Mouse (Mus musculus) midbrain, embryonic 10.5 days (tissue): ENCODE measurements at regions not wholly inside any gene's neighbourhood (a gene's known extent, or its start where the extent isn't known, plus 50 kb on each side); places are given as distances from the start of the nearest gene placed in this dataset.
A peak's percentile ranks its signal among the peaks of the same experiment; 100 is the strongest.

Experiments
- DNase-seq: peaks from one replicate; pipeline ENCODE4 v3.0.0-alpha.2; 2017; ENCODE audit warnings: low spot score
- H3K27ac ChIP-seq: fragments of 300-500 bp; sonication (generic); replicated peaks from 2 replicates; pipeline ENCODE4 v1.5.1; 2016; ENCODE audit warnings: mild to moderate bottlenecking
- H3K27me3 ChIP-seq: fragments of 300-500 bp; sonication (generic); 2 replicates; pipeline ENCODE4 v1.6.1; 2016; ENCODE audit warnings: low read depth, mild to moderate bottlenecking; ENCODE audit not compliant: poor library complexity, severe bottlenecking
- H3K36me3 ChIP-seq: fragments of 300-500 bp; sonication (generic); 2 replicates; pipeline ENCODE4 v1.6.1; 2016; ENCODE audit warnings: mild to moderate bottlenecking, moderate library complexity
- H3K4me1 ChIP-seq: fragments of 300-500 bp; sonication (generic); 2 replicates; pipeline ENCODE4 v1.6.1; 2016
- H3K4me3 ChIP-seq: fragments of 300-500 bp; sonication (generic); 2 replicates; pipeline ENCODE4 v1.5.1; 2016; ENCODE audit warnings: mild to moderate bottlenecking, moderate library complexity
- H3K9me3 ChIP-seq: fragments of 300-500 bp; sonication (generic); replicated peaks from 2 replicates; pipeline ENCODE4 v1.6.1; 2016; ENCODE audit warnings: mild to moderate bottlenecking
- WGBS: fragments of 180-500 bp; shearing (Covaris S2); methylation state at CpG from one replicate; pipeline ENCODE4 v1.1.7; 2016; 5-methylcytosine and 5-hydroxymethylcytosine counted together

- 88% methylated on average over 3 of the region's 3 CpGs for WGBS
- no peak overlapping the region for H3K4me3 ChIP-seq
- H3K27me3 ChIP-seq, result peaks cover 7% of the 10 kb centered on the region; the same call in 1 of the 2 replicates
- peaks cover 16% of the 10 kb centered on the region for H3K4me1 ChIP-seq
- H3K36me3 ChIP-seq, result no peaks in the 10 kb centered on the region
- no peak overlapping the region for H3K27ac ChIP-seq
- no peak for DNase-seq
- no peaks in the 10 kb centered on the region for H3K9me3 ChIP-seq
Observed at GRCm38 (mm10) chr10:97245674-97246073, 233.7 kb upstream of the Dcn start.

- Histone ChIP-seq H3K27ac (no peak overlapping the region), H3K27me3 (peaks cover 7% of the 10 kb centered on the region; the same call in 1 of the 2 replicates), H3K4me3 (no peak overlapping the region), H3K36me3 (no peaks in the 10 kb centered on the region), H3K4me1 (peaks cover 22% of the 10 kb centered on the region), H3K9me3 (no peaks in the 10 kb centered on the region)
- WGBS, result 88% methylated on average over 4 of the region's 4 CpGs
- DNase-seq, result no peak
Observed at GRCm38 (mm10) chr10:97248522-97248921, 230.9 kb upstream of the Dcn start.

GRCm38 (mm10) chr10:97249760-97250159 lies 229.6 kb upstream of the Dcn start:
- H3K36me3 ChIP-seq, result no peaks in the 10 kb centered on the region
- H3K4me1 ChIP-seq, result peaks cover 22% of the 10 kb centered on the region
- DNase-seq, result no peak
- H3K27me3 ChIP-seq, result peaks cover 7% of the 10 kb centered on the region; the same call in 1 of the 2 replicates
- no peak overlapping the region for H3K27ac ChIP-seq
- H3K4me3 ChIP-seq, result no peak overlapping the region
- no peaks in the 10 kb centered on the region for H3K9me3 ChIP-seq
- 84% methylated on average over 1 of the region's 1 CpGs for WGBS

DNA sequence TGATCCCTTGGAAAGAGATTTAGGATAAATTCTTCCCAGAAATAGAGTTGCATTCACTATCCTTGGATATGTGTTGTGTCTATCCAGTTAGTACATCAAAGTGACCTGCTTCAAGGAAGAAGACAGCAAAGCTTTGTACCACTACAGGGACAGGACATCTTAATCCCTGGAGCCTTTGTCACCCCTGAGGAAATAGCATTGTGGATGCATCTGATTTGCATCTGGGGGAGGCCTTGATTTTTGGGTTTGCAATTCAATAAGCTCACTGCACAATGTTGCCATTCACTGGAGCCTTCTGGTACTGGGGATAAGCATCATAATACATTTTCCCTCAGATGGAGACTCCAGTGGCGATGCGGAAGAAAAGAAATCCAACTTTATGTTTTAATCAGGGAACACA lies 229.2 kb upstream of the Dcn start:
- Histone ChIP-seq H3K27me3 (peaks cover 7% of the 10 kb centered on the region; the same call in 1 of the 2 replicates), H3K27ac (peak overlapping the region; percentile 71; the same call in 1 of the 2 replicates), H3K4me1 (peaks cover 22% of the 10 kb centered on the region), H3K36me3 (no peaks in the 10 kb centered on the region), H3K4me3 (no peak overlapping the region), H3K9me3 (no peaks in the 10 kb centered on the region)
- peak; percentile 46 for DNase-seq
- 37% methylated on average over 2 of the region's 2 CpGs for WGBS

DNA sequence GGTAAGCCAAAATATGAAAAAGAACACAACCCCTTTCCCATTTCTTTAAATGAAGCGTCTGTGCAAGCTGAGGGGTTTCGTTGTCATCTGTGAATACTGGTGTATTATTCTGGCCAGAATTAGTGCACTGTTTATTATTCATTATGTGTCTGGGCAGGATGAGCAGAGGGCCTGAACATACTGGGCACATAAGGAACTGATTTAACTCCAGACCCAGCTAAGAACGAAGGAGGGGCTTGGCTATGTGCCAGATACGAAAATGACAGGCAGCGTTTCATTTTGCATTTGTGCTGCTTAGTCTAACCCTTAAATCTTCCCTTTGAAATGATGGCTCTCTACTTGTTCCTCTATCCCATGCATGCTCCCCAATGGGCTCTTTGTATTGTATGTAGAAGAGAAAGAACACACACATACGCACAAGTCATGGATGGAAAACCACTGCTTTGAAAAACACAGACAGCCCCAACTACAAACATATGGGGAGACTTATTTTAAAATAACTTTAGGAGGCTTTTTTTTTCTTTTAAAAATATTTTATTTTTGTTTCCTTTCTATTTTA lies 213.4 kb upstream of the Dcn start:
- DNase-seq, result peak; percentile 27
- Histone ChIP-seq H3K9me3 (no peaks in the 10 kb centered on the region), H3K4me1 (peaks cover 14% of the 10 kb centered on the region; the same call in 1 of the 2 replicates), H3K4me3 (no peak overlapping the region), H3K27me3 (no peaks in the 10 kb centered on the region), H3K36me3 (no peaks in the 10 kb centered on the region), H3K27ac (no peak overlapping the region)
- WGBS, result 77% methylated on average over 6 of the region's 6 CpGs

DNA sequence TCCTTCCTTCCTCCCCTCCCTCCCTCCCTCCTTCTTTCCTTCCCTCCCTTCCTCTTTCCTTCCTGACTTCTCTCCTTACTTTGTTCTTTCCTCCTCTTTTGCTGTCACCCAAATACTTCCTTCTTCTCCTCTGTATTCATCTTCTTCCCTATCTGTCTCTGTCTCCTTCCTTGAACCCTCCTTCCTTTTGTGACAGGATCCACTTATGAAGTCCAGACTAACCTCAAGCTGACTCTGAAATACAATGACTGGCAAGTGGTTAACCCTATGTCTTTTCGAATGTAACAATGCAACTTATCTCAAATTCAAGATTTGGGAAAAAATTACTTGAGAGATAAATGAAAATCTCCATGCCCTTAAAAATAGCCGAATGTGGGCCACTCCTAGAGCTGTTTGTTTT lies 197.0 kb upstream of the Dcn start:
- no peak overlapping the region for H3K27ac ChIP-seq
- no peak for DNase-seq
- H3K27me3 ChIP-seq, result no peaks in the 10 kb centered on the region
- no peaks in the 10 kb centered on the region for H3K36me3 ChIP-seq
- H3K9me3 ChIP-seq, result no peaks in the 10 kb centered on the region
- WGBS, result 86% methylated on average over 2 of the region's 2 CpGs
- no peak overlapping the region for H3K4me3 ChIP-seq
- no peaks in the 10 kb centered on the region for H3K4me1 ChIP-seq

DNA sequence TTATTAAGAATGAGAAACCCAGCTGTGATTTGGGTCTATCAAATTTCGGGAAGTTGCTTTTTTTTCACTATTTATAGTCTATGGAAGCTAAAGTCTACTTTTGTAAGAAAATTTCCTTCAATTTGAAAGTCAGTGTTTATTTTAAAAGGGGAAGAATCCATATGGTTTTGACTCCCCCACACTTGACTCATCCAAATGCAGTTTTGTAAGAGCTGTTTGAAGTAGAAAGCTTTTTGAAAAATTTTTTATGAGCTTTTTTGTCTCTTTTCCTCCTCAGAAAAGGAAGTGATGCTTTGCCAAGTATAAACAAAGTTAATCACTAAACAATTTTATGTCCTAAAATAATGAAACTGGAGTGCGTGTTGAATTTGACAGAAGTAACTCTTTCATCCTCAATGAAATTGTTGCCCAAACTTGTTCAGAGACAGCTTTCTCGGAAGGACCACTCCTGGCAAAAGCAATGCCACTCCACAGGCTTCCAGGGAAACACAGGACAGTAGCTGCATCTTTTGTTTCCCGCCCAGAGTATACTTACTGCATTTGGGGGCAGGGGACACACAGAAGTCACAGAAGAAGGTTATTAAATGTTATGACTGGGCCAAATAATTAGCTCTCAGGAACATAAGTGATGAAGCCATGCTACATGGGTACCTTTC lies 196.4 kb upstream of the Dcn start:
- DNase-seq, result no peak

GRCm38 (mm10) chr10:97304791-97305355 lies 174.5 kb upstream of the Dcn start:
- Histone ChIP-seq H3K27ac (no peak overlapping the region), H3K4me3 (no peak overlapping the region)
- 91% methylated on average over 3 of the region's 3 CpGs for WGBS

More for the DNA sequence above, 196.4 kb upstream of the Dcn start:
- H3K27me3 ChIP-seq, result no peaks in the 10 kb centered on the region
- H3K36me3 ChIP-seq, result no peaks in the 10 kb centered on the region
- 79% methylated on average over 4 of the region's 4 CpGs for WGBS
- no peak overlapping the region for H3K27ac ChIP-seq
- H3K4me3 ChIP-seq, result no peak overlapping the region
- H3K9me3 ChIP-seq, result no peaks in the 10 kb centered on the region
- H3K4me1 ChIP-seq, result no peaks in the 10 kb centered on the region

GRCm38 (mm10) chr10:97309580-97309979 lies 169.8 kb upstream of the Dcn start:
- DNase-seq, result no peak
- Histone ChIP-seq H3K27ac (no peak overlapping the region), H3K4me3 (no peak overlapping the region), H3K4me1 (peaks cover 13% of the 10 kb centered on the region; the same call in 1 of the 2 replicates), H3K27me3 (no peaks in the 10 kb centered on the region), H3K36me3 (no peaks in the 10 kb centered on the region), H3K9me3 (no peaks in the 10 kb centered on the region)
- WGBS, result 93% methylated on average over 5 of the region's 5 CpGs

More at GRCm38 (mm10) chr10:97304791-97305355, 174.5 kb upstream of the Dcn start:
- no peaks in the 10 kb centered on the region for H3K27me3 ChIP-seq
- no peaks in the 10 kb centered on the region for H3K36me3 ChIP-seq
- H3K4me1 ChIP-seq, result no peaks in the 10 kb centered on the region
- H3K9me3 ChIP-seq, result no peaks in the 10 kb centered on the region
- DNase-seq, result no peak

DNA sequence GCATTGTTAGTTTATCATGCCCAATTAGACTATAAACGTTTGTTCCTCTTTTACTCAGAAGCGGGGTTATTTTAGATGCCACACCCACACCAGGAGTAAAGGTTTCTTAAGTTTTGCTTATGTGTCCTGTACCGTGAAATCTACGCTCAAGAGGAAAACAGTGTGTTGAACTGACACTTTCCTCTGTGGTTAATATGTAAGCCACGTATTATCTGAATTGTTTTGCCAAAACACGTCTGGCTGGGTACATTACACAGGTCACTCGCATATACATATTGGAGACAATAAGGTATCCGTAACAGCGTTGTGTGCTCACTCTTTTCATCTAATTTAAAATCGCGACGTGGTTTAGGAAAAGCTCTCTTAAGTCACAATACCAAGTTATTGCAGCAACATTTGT lies 166.9 kb upstream of the Dcn start:
- Histone ChIP-seq H3K27me3 (no peaks in the 10 kb centered on the region), H3K4me3 (peak overlapping the region; percentile 61), H3K4me1 (peaks cover 15% of the 10 kb centered on the region; the same call in 1 of the 2 replicates), H3K27ac (peak overlapping the region; percentile 93), H3K9me3 (no peaks in the 10 kb centered on the region), H3K36me3 (no peaks in the 10 kb centered on the region)
- 46% methylated on average over 12 of the region's 12 CpGs for WGBS
- DNase-seq, result no peak

- no peaks in the 10 kb centered on the region for H3K36me3 ChIP-seq
- peak; percentile 93 for DNase-seq
- H3K4me1 ChIP-seq, result peaks cover 15% of the 10 kb centered on the region; the same call in 1 of the 2 replicates
- H3K27me3 ChIP-seq, result no peaks in the 10 kb centered on the region
- under 1% methylated on average over 17 of the region's 17 CpGs for WGBS
- peak overlapping the region; percentile 61 for H3K4me3 ChIP-seq
- no peaks in the 10 kb centered on the region for H3K9me3 ChIP-seq
- peak overlapping the region; percentile 93 for H3K27ac ChIP-seq
Observed at GRCm38 (mm10) chr10:97312978-97313377, 166.4 kb upstream of the Dcn start.

DNA sequence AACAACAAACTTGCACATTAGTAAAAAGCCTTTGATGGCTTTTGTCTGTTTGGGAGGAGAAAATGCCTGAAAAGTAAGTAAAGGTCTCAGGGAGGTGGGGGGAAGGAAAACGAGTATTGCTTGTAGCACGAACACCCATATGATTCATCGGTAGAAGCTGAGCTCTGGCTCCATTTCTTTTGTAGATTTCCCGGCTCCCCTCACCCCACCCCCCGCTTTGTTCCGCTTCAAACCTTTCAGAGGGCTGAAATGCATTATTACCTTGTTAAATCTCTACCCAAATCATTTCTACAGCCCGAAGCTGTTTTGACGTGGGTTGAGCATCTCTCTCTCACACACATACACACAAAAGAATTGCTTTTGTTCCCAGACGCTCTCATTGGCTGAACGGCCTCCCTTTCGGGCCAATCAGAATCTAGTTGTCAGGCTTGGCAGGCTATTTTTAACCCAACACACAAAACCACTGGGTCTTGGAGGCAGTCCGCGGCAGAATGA lies 166.0 kb upstream of the Dcn start:
- Histone ChIP-seq H3K27ac (peak overlapping the region; percentile 93), H3K9me3 (no peaks in the 10 kb centered on the region), H3K4me3 (peak overlapping the region; percentile 61), H3K4me1 (peaks cover 15% of the 10 kb centered on the region; the same call in 1 of the 2 replicates), H3K36me3 (no peaks in the 10 kb centered on the region), H3K27me3 (no peaks in the 10 kb centered on the region)
- DNase-seq, result peak; percentile 86
- WGBS, result 0% methylated on average over 13 of the region's 13 CpGs

DNA sequence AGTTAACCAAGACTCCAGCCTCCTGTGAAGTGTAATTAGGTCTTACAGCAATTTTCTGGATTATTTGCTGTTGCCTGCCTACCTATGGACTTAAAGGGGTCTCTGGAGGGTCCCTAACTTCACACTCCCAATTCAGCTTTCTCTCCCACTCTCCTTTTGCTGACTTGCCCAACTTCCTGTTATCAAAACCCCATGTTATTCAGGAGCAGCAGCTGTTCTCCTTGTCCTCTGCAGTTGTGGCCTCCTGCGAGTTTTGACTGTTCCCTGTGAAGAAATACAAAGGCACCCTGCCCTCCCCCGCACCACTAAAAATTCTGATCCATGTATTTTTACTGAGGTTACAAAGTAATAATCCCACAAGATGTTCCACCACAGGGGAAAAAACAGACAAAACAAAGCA lies 146.8 kb upstream of the Dcn start:
- Histone ChIP-seq H3K9me3 (no peaks in the 10 kb centered on the region), H3K4me3 (no peak overlapping the region), H3K4me1 (peaks cover 6% of the 10 kb centered on the region; the same call in 1 of the 2 replicates), H3K36me3 (no peaks in the 10 kb centered on the region), H3K27me3 (no peaks in the 10 kb centered on the region), H3K27ac (no peak overlapping the region)
- no peak for DNase-seq
- 84% methylated on average over 2 of the region's 2 CpGs for WGBS
